Mouse (Mus musculus) kidney, embryonic 16.5 days (tissue): ENCODE measurements around the gene Tufm. TPM values are rescaled to one million over a fixed set of nuclear protein-coding genes. Genes with fewer than 3 reads are reported as not detected.
A peak's percentile ranks its signal among the peaks of the same experiment; 100 is the strongest.

Experiments used
- ATAC-seq: fragments of 200-750 bp; cut with Nextera tagmentation; 2 replicates; pipeline ENCODE4 v1.8.0; 2017; ENCODE audit warnings: moderate TSS enrichment; ENCODE audit not compliant: low FRiP score, low TSS enrichment
- H3K27ac ChIP-seq: fragments of 300-500 bp; sonication (generic); 2 replicates; pipeline ENCODE4 v1.5.1; 2014; ENCODE audit warnings: low read length
- H3K27me3 ChIP-seq: fragments of 300-500 bp; sonication (generic); 2 replicates; pipeline ENCODE4 v1.6.1; 2014; ENCODE audit warnings: low read length, control low read depth, mixed read lengths; ENCODE audit not compliant: insufficient read depth
- H3K36me3 ChIP-seq: fragments of 300-500 bp; sonication (generic); 2 replicates; pipeline ENCODE4 v1.6.1; 2014; ENCODE audit warnings: low read length, control low read depth, mixed read lengths; ENCODE audit not compliant: insufficient read depth
- H3K4me1 ChIP-seq: fragments of 300-500 bp; sonication (generic); 2 replicates; pipeline ENCODE4 v1.6.1; 2014; ENCODE audit warnings: low read length, control low read depth, mixed read lengths; ENCODE audit not compliant: insufficient read depth
- H3K4me2 ChIP-seq: fragments of 300-500 bp; sonication (generic); replicated peaks from 2 replicates; pipeline ENCODE4 v1.6.1; 2014; ENCODE audit warnings: low read depth, low read length
- H3K4me3 ChIP-seq: fragments of 300-500 bp; sonication (generic); 2 replicates; pipeline ENCODE4 v1.5.1; 2014; ENCODE audit warnings: mild to moderate bottlenecking, low read length
- H3K9ac ChIP-seq: fragments of 300-500 bp; sonication (generic); replicated peaks from 2 replicates; pipeline ENCODE4 v1.6.1; 2014; ENCODE audit warnings: low read length
- H3K9me3 ChIP-seq: fragments of 300-500 bp; sonication (generic); 2 replicates; pipeline ENCODE4 v1.6.1; 2016; ENCODE audit warnings: low read length, control low read depth
- WGBS: fragments of 180-500 bp; shearing (Covaris S2); extraction: QIAGEN DNeasy Blood & Tissue Kit; methylation state at CpG from one replicate; pipeline ENCODE4 v1.1.7; 2014; 5-methylcytosine and 5-hydroxymethylcytosine counted together
- polyA plus RNA-seq: library from polyadenylated mRNA; unstranded; fragments of >200 nt; fragmentation: Nextera tagmentation; extraction: Ambion mirVana; gene quantifications from 2 replicates; pipeline ENCODE4 v1.2.1, GENCODE M21; 2015

Gene Tufm
- polyA plus RNA-seq, 1 experiment from 2014 or later: 196 TPM

DNA sequence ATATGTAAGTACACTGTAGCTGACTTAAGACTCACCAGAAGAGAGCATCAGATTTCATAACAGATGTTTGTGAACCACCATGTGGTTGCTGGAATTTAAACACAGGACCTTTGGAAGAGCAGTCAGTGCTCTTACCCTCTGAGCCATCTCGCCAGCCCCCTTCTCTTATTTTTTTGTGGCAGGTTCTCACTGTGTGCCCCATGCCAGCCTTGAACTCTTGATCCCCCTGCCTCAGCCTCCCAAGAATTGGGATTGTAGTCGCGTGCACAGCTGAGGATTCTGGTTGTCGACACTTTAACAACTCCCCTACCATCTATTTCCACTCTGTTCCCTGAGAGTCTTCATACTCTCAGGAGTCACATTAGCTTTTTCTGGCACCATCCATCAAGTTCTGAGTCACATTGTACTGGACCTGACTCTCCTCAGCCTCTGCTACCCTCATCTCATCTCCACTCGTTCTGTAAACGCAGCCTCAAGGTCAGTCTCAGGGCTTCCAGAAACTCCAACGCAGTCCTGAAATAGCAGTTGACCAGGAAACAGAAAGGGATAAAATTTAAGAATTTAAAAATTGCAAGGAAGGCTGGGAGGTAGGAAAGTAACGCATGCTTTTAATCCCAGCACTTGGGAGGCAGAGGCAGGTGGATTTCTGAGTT lies 20.1 kb downstream of the Tufm start:
- H3K4me1 ChIP-seq: peaks cover 6% of the 10 kb centered on the region
- H3K27me3 ChIP-seq: no peaks in the 10 kb centered on the region
- H3K36me3 ChIP-seq: no peaks in the 10 kb centered on the region
- H3K4me3 ChIP-seq: no peak overlapping the region
- H3K9me3 ChIP-seq: no peaks in the 10 kb centered on the region
- H3K27ac ChIP-seq: no peak overlapping the region
- no peak overlapping the region for H3K4me2 ChIP-seq
- WGBS: 78% methylated on average over 8 of the region's 8 CpGs
- no peak overlapping the region for H3K9ac ChIP-seq
- no peak for ATAC-seq

DNA sequence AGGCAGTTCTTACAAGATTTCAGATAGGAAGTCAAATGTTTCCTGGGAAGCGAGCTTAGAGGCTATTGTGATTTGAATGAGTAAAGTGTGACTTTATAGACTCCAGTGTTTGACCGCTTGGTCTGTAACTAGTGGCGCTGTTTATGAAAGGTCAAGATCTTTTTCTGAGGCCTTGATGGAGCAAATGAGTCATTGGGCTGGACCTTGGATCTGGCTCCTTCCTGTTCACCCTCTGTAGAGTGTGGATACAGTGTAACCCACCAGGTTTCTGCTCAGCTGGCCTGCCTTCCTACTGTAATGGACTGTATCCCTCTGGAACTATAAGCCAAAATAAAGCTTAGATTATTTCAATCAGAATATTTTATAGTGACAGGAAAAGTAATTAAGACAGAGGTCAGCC lies 24.1 kb downstream of the Tufm start:
- no peaks in the 10 kb centered on the region for H3K36me3 ChIP-seq
- no peak overlapping the region for H3K27ac ChIP-seq
- no peak overlapping the region for H3K9ac ChIP-seq
- H3K27me3 ChIP-seq: no peaks in the 10 kb centered on the region
- H3K4me2 ChIP-seq: no peak overlapping the region
- H3K4me3 ChIP-seq: no peak overlapping the region
- WGBS: 75% methylated on average over 3 of the region's 3 CpGs
- no peaks in the 10 kb centered on the region for H3K4me1 ChIP-seq
- no peak for ATAC-seq
- no peaks in the 10 kb centered on the region for H3K9me3 ChIP-seq

DNA sequence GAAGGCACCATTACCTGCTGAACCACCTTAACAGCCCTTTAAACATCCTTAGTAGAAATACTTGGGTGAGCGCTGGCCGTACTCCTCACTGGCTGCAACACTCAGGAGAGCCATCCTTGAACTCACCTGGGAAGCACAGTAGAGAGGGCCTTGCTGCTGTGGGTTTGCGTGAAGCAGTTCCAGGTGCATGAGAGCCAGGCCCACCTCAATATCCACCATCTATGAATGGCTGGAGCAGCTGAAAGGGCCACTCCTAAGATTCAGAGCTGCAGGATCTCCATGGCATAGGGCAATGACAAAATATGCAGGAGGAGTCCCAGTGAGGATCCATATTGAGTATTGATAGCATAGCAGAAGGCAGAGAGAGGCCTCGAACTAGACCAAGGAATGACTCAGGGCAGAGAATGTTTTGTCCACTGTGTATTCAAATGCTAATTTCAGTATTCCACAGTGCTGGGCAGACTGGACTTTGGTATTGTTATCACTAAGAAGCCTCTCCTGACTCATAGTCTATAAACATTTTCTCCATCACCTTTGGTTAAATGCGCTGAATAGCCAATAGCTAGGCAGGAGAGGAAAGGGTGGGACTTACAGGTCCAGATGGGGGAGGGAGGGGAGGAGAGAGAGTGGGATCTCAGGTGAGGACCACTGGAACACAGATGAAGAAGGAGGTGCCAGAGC lies 31.2 kb downstream of the Tufm start:
- H3K4me3 ChIP-seq: no peak overlapping the region
- H3K36me3 ChIP-seq: no peaks in the 10 kb centered on the region
- no peak overlapping the region for H3K9ac ChIP-seq
- H3K4me2 ChIP-seq: no peak overlapping the region
- ATAC-seq: no peak
- H3K9me3 ChIP-seq: no peaks in the 10 kb centered on the region
- 0 out of 2 replicates have a peak, but pooled peaks cover 3% of the 10 kb centered on the region for H3K27me3 ChIP-seq
- H3K27ac ChIP-seq: no peak overlapping the region
- no peaks in the 10 kb centered on the region for H3K4me1 ChIP-seq
- 85% methylated on average over 5 of the region's 5 CpGs for WGBS

DNA sequence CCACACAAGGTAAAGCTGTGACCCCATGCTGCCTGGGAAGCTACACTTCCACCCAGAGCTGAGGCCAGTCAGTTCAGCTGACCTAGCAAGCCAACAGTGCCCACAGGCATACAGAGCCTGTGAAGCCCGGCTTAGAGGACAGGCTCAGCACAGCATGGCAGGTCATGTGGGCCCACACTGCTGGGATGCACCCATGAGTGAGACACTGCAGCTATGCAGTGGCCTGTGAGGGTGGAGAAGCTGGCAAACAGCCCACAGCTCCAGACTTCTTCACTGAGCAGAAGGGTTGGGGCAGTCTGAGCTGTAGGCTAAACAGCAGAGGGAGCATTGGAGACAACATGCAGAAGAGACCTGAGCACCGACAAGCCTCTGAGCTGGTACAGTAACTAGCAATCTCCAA lies 32.4 kb downstream of the Tufm start:
- Histone ChIP-seq H3K4me1 (no peaks in the 10 kb centered on the region), H3K36me3 (no peaks in the 10 kb centered on the region), H3K9ac (no peak overlapping the region), H3K9me3 (no peaks in the 10 kb centered on the region), H3K4me2 (no peak overlapping the region), H3K4me3 (no peak overlapping the region), H3K27ac (no peak overlapping the region), H3K27me3 (0 out of 2 replicates have a peak, but pooled peaks cover 3% of the 10 kb centered on the region)
- 61% methylated on average over 2 of the region's 2 CpGs for WGBS
- no peak; the same call in 1 of the 2 replicates for ATAC-seq

- Histone ChIP-seq H3K4me1 (no peaks in the 10 kb centered on the region), H3K27me3 (0 out of 2 replicates have a peak, but pooled peaks cover 3% of the 10 kb centered on the region), H3K36me3 (no peaks in the 10 kb centered on the region), H3K4me3 (no peak overlapping the region), H3K27ac (no peak overlapping the region), H3K4me2 (no peak overlapping the region), H3K9me3 (no peaks in the 10 kb centered on the region), H3K9ac (no peak overlapping the region)
- 79% methylated on average over 3 of the region's 3 CpGs for WGBS
- no peak for ATAC-seq
Measured at GRCm38 (mm10) chr7:126523316-126523715, 36.2 kb downstream of the Tufm start.

DNA sequence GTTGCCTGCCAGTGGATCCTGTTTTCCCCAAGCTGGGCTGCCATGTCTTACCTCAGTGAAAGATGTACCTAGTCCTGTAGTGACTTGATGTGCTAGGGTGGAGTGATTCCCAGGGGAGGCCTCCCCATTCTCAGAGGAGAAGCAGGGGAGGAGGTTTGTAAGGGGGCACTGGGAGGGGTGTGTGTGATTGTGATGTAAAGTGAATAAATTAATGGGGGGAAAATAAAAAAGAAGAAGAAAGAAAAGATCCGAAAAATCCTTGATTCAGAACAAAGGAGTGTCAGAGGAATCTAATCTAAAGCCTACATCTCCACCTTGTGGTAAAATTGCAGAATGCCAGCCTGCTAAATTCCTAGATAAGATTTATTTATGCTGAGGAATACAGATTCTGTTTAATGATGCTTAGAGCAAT lies 41.0 kb downstream of the Tufm start:
- H3K9me3 ChIP-seq: no peaks in the 10 kb centered on the region
- no peak overlapping the region for H3K4me3 ChIP-seq
- no peak overlapping the region for H3K27ac ChIP-seq
- no peaks in the 10 kb centered on the region for H3K4me1 ChIP-seq
- H3K9ac ChIP-seq: 0 out of 2 replicates have a peak overlapping the region, but pooled peaks have one; percentile 42
- H3K36me3 ChIP-seq: no peaks in the 10 kb centered on the region
- H3K27me3 ChIP-seq: no peaks in the 10 kb centered on the region
- 8% methylated on average over 1 of the region's 1 CpGs for WGBS
- ATAC-seq: no peak
- no peak overlapping the region for H3K4me2 ChIP-seq

GRCm38 (mm10) chr7:126533434-126533833 lies 46.3 kb downstream of the Tufm start:
- 0 out of 2 replicates have a peak, but pooled peaks cover 4% of the 10 kb centered on the region for H3K4me1 ChIP-seq
- H3K27ac ChIP-seq: no peak overlapping the region
- peaks cover 11% of the 10 kb centered on the region for H3K27me3 ChIP-seq
- no peak for ATAC-seq
- H3K36me3 ChIP-seq: no peaks in the 10 kb centered on the region
- H3K9ac ChIP-seq: no peak overlapping the region
- 68% methylated on average over 1 of the region's 1 CpGs for WGBS
- no peak overlapping the region for H3K4me3 ChIP-seq
- no peaks in the 10 kb centered on the region for H3K9me3 ChIP-seq
- no peak overlapping the region for H3K4me2 ChIP-seq

DNA sequence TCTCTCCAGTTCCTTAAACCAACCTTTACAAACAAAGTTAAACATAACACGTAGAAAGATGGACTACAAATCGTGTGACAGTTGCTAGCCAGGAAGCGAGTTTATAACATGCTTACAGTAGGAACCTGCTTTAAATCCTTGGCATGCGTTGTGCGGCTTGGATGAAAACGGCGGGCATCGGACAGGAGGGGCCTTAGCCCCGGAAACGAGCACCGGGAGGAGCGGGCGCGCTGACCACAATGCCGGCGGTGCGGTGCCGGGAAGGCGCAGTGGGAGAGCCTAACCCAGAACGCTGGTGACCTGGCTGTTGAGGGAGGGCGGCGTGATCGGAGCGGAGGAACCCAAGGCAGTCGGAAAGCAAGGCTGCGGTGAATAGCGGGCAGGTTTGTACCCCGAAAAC lies 48.6 kb downstream of the Tufm start:
- Histone ChIP-seq H3K27ac (no peak overlapping the region), H3K9me3 (no peaks in the 10 kb centered on the region), H3K27me3 (peaks cover 11% of the 10 kb centered on the region), H3K4me1 (0 out of 2 replicates have a peak, but pooled peaks cover 4% of the 10 kb centered on the region), H3K4me2 (peak overlapping the region; percentile 86), H3K4me3 (peak overlapping the region; percentile 55), H3K36me3 (no peaks in the 10 kb centered on the region), H3K9ac (peak overlapping the region; percentile 66)
- WGBS: under 1% methylated on average over 28 of the region's 28 CpGs
- ATAC-seq: no peak

- peak overlapping the region; percentile 55 for H3K4me3 ChIP-seq
- ATAC-seq: no peak
Measured at GRCm38 (mm10) chr7:126536466-126536865, 49.3 kb downstream of the Tufm start.

More at GRCm38 (mm10) chr7:126536466-126536865, 49.3 kb downstream of the Tufm start:
- peaks cover 11% of the 10 kb centered on the region for H3K27me3 ChIP-seq
- H3K4me2 ChIP-seq: peak overlapping the region; percentile 86
- no peaks in the 10 kb centered on the region for H3K36me3 ChIP-seq
- no peak overlapping the region for H3K27ac ChIP-seq
- peak overlapping the region; percentile 66; the same call in 1 of the 2 replicates for H3K9ac ChIP-seq
- H3K9me3 ChIP-seq: no peaks in the 10 kb centered on the region
- 55% methylated on average over 9 of the region's 9 CpGs for WGBS
- H3K4me1 ChIP-seq: 0 out of 2 replicates have a peak, but pooled peaks cover 4% of the 10 kb centered on the region
